Mouse (Mus musculus) cerebellum, adult 2 months (tissue): ENCODE measurements around the gene Fis1. TPM values are rescaled to one million over a fixed set of nuclear protein-coding genes. Genes with fewer than 3 reads are reported as not detected.

Experiments used
- DNase-seq, 2 experiments: peaks; one replicate each; pipeline ENCODE4 v3.0.0; 2021
- H3K27ac ChIP-seq: fragments of 200-500 bp; 2 replicates; pipeline ENCODE4 v1.5.1; 2012; ENCODE audit warnings: low read length, control low read depth, inconsistent platforms; ENCODE audit not compliant: insufficient read depth
- H3K27me3 ChIP-seq: fragments of 200-500 bp; 2 replicates; pipeline ENCODE4 v1.6.1; 2012; ENCODE audit warnings: inconsistent platforms, mild to moderate bottlenecking, low read length, moderate library complexity; ENCODE audit not compliant: control insufficient read depth, insufficient read depth
- H3K4me1 ChIP-seq: fragments of 200-500 bp; 2 replicates; pipeline ENCODE4 v1.6.1; 2011; ENCODE audit warnings: low read length; ENCODE audit not compliant: control insufficient read depth, insufficient read depth
- H3K4me3 ChIP-seq: fragments of 200-500 bp; replicated peaks from 2 replicates; pipeline ENCODE3; 2011; ENCODE audit warnings: mild to moderate bottlenecking, low read depth, low read length, control low read depth; ENCODE audit not compliant: insufficient read depth
- CTCF ChIP-seq: fragments of 200-500 bp; IDR thresholded peaks from 2 replicates; pipeline ENCODE4 v1.5.1; 2011; ENCODE audit warnings: low read depth, mild to moderate bottlenecking, control low read depth, low read length, moderate library complexity, borderline replicate concordance; ENCODE audit not compliant: insufficient read depth
- POLR2A ChIP-seq: fragments of 200-500 bp; IDR thresholded peaks from 2 replicates; pipeline ENCODE4 v1.6.1; 2011; ENCODE audit warnings: low read length, control low read depth, borderline replicate concordance; ENCODE audit not compliant: insufficient read depth
- WGBS: fragments of 180-500 bp; shearing (Covaris S2); methylation state at CpG from one replicate; pipeline ENCODE4 v1.1.7; 2018; 5-methylcytosine and 5-hydroxymethylcytosine counted together
- polyA plus RNA-seq: library from polyadenylated mRNA; depleted of rRNA; stranded (reverse); fragments of >200 nt; gene quantifications from 2 replicates; pipeline ENCODE4 v1.2.3, GENCODE M21; 2012

Gene Fis1
- polyA plus RNA-seq, 1 experiment, result 473 TPM

DNA sequence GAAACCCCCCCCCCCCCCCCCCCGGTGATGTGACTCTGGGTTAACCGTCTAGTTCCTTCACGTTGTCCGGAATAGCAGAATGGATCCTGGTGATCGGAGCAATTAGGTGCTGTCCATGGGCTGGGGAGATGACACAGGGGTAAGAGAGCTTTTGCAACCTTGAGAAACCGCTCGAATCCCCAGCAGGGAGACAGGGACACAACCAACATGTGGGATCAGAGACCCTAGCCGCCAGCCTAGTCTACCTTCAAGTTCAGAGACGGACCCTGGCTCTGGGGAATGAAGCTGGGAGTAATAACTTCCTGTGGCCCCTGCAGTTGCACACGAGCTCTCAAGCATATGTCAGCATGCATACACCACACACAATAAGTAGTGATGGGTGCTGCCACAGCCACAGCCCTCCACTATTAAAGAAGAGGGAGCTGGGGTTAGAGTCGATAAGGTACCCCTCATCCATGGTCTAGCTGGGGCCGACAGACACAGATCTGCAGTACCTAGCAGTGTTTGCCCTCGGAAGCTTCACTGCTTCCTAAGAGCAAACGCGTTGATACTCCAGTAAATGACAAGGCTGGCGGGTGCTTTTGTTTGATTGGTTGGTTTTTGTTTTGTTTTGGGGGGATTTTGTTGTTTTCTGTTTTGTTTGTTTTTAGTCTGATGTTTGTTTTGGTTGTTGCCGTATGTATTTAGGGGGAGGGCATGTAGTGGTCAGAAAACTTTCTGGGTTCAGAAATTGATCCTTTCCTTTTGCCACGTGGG is 33.4 kb upstream of the Fis1 start:
- no peak overlapping the region for H3K27ac ChIP-seq
- peak; percentile 21 to 33 for DNase-seq

DNA sequence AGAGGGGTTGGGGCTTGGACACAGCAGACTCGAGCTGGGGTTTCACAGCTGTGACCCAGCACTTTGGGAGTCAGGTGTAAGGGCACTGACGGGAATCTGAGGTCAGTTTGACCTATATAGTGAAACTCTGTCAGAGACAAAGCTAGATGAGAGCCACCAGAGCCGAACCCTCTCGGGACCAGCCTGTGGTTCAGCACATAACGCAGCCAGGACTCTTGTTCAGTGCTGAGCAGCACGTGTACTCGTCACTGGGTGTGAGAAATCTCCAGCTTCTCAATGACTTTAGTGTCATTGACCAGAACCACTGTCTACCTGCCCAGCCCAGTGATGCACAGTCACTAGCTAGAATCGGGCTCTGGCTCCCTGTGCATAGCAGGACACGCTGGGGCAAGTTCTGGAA is 30.2 kb upstream of the Fis1 start:
- Histone ChIP-seq H3K27me3 (no peaks in the 10 kb centered on the region), H3K4me3 (no peak overlapping the region), H3K4me1 (no peaks in the 10 kb centered on the region), H3K27ac (no peak overlapping the region)
- TF ChIP-seq POLR2A, result no peak
- no peak for TF ChIP-seq CTCF
- DNase-seq, result no peak
- 86% methylated on average over 9 of the region's 9 CpGs for WGBS

More for the DNA sequence above, 33.4 kb upstream of the Fis1 start:
- peak overlapping the region; percentile 40 for H3K4me3 ChIP-seq
- 12% methylated on average over 18 of the region's 18 CpGs for WGBS
- H3K4me1 ChIP-seq, result no peaks in the 10 kb centered on the region
- H3K27me3 ChIP-seq, result no peaks in the 10 kb centered on the region
- no peak for TF ChIP-seq POLR2A
- no peak for TF ChIP-seq CTCF

DNA sequence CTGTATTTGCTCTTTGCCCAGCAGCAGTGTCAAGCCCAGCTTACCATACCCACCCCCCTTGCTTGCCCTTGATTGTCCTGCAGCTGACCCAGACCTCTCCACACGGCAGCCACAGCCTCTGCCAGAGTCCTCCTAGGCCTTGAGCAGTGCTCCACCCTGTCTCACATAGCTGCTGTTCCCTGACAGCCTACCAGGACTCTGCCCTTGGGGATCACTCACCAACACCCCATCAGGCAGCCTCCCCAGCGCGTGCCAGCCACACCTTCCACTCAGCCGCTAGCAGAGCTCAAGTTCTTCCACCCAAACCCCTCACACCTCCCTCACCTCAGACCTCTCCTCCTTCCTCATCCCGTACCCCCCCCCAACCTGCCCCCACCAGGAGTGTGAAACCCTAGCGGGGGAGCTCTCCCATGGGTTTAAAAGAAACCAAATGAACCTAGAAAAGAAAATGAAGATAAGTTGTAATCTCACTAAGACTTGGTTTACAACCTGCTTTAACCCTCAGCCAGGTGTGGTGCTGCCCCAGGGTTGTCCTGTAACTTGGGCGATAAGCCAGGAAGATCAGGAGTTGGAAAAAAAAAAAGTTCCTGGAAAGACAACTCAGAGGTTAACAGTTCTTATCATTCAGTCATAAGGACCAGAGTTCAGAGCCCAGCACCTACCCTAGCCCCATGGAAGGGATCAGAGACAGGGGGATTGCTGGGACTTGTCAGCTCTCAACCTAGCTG is 29.2 kb upstream of the Fis1 start:
- H3K27me3 ChIP-seq, result no peaks in the 10 kb centered on the region
- no peak for TF ChIP-seq CTCF
- no peak for TF ChIP-seq POLR2A
- no peak overlapping the region for H3K27ac ChIP-seq
- 83% methylated on average over 7 of the region's 7 CpGs for WGBS
- no peak overlapping the region for H3K4me3 ChIP-seq
- no peak for DNase-seq
- H3K4me1 ChIP-seq, result no peaks in the 10 kb centered on the region

DNA sequence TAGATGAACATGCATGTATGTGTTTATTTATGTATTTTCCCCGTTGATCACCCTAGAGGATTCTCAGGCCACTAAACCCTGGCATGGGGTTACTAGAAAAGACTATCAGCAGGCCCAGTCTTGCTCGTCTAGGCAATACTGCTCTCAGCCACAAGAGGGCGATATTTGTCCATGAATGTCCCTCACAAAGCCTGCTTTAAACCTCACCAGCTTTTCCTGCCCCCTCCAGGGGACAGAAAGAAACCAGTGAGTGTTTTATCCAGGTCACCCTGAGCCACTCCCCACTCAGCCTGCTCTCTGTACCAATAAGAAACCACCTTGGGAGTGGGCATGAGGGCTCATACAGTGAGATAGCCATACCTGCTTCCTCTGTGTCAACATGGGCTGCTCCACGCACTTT is 24.0 kb upstream of the Fis1 start:
- Histone ChIP-seq H3K4me1 (no peaks in the 10 kb centered on the region), H3K4me3 (no peak overlapping the region), H3K27me3 (no peaks in the 10 kb centered on the region), H3K27ac (no peak overlapping the region)
- 19% methylated on average over 4 of the region's 4 CpGs for WGBS
- peak; percentile 66 to 80 for DNase-seq
- TF ChIP-seq POLR2A, result no peak
- peak; percentile 87 for TF ChIP-seq CTCF

DNA sequence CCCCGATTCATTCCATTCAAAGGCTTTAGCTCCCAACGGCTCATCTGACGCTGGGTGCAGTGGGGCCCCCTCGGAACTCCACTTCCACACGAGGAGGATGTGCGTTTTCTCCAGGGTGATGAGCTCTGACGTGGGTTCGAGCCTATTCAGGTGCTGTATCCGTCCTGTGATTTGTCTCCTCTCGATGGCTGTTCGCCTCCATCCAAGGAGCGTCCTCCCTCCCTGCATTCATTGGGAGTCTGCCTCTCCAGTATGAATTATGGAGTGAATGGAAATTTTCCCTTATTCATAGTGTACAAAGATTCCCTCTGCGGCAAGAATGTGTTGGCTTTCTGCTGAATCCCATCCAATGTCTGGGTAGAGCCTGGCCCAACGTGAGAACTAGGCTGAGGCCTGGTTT is 21.2 kb upstream of the Fis1 start:
- DNase-seq, result no peak
- H3K4me1 ChIP-seq, result no peaks in the 10 kb centered on the region
- H3K4me3 ChIP-seq, result no peak overlapping the region
- H3K27ac ChIP-seq, result no peak overlapping the region
- H3K27me3 ChIP-seq, result no peaks in the 10 kb centered on the region
- 75% methylated on average over 14 of the region's 14 CpGs for WGBS
- TF ChIP-seq POLR2A (no peak), CTCF (no peak)

DNA sequence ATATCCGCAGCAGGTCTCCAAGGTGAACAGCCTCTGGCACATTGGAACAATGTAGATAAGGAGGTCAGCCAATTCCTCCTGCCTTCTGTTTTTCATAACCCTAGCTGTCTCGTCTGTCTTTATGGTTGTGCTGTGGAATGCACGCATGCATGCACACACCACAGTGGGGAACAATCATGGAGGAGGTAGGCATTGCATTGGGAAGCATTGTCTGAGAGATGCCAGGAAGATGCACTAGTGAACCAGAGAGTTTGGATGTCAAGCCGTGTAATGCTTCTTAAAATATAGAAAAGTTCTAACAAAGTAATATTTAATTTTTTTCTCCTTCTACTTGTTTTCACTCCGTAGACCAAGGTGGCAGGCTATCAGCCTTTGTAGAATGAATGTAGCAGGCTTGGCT is 20.1 kb upstream of the Fis1 start:
- H3K4me1 ChIP-seq, result no peaks in the 10 kb centered on the region
- DNase-seq, result no peak
- 68% methylated on average over 5 of the region's 5 CpGs for WGBS
- TF ChIP-seq CTCF, result no peak
- no peak for TF ChIP-seq POLR2A
- H3K27ac ChIP-seq, result no peak overlapping the region
- H3K27me3 ChIP-seq, result no peaks in the 10 kb centered on the region
- H3K4me3 ChIP-seq, result no peak overlapping the region

DNA sequence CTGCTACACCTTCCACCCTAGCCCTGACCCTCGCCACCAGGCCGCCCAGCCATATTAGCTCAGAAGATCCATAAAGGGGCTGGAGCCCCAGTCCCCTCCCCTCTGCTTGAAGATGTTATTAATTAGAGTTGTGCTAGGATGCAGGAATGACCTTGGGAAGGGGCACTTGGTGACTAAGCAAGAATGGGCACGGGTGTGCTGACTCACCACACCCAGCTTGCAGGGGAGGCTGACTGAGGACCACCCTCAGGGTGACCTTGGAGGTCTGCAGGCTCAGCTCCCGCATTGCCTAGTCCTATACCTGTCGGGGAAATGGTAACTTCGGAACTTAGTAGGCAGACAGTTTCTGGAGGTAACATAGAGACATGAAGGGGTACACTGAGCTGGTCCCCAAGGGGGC is 19.1 kb upstream of the Fis1 start:
- Histone ChIP-seq H3K27ac (no peak overlapping the region), H3K4me3 (no peak overlapping the region), H3K27me3 (no peaks in the 10 kb centered on the region), H3K4me1 (no peaks in the 10 kb centered on the region)
- TF ChIP-seq CTCF (no peak), POLR2A (no peak)
- DNase-seq, result no peak
- 87% methylated on average over 6 of the region's 6 CpGs for WGBS
